Mouse (Mus musculus) liver (tissue): Measurements from ENCODE around the gene Cd5l.
"Not testable (repeated sequence)": the region's sequence is repeated elsewhere in the genome, so short reads cannot be mapped to it uniquely, and the experiment has no call there.

Source experiments
- DNase-seq: peaks from one replicate; pipeline ENCODE4 v3.0.0-alpha.2; 2020; ENCODE audit warnings: mixed read lengths

Gene Cd5l

GRCm38 (mm10) chr3:87357581-87357980 is at the start of gene Cd5l:
Cd5l (plus strand) TSS chr3:87357881.
- no peak for DNase-seq

- no peak for DNase-seq
Observed at GRCm38 (mm10) chr3:87309922-87310321, 47.8 kb upstream of the Cd5l start.

- no peak for DNase-seq
Observed at GRCm38 (mm10) chr3:87322557-87322956, 35.1 kb upstream of the Cd5l start.

- DNase-seq, result no peak
Observed at GRCm38 (mm10) chr3:87323778-87324177, 33.9 kb upstream of the Cd5l start.

GRCm38 (mm10) chr3:87337899-87338298 is 19.8 kb upstream of the Cd5l start:
- no peak for DNase-seq

- DNase-seq, result not testable (repeated sequence)
Observed at GRCm38 (mm10) chr3:87350992-87351391, 6.7 kb upstream of the Cd5l start.

- DNase-seq, result no peak
Observed at GRCm38 (mm10) chr3:87359215-87359614, 1.5 kb downstream of the Cd5l start.

GRCm38 (mm10) chr3:87360466-87360865 is 2.8 kb downstream of the Cd5l start:
- no peak for DNase-seq

GRCm38 (mm10) chr3:87365691-87366090 is 8.0 kb downstream of the Cd5l start:
- no peak for DNase-seq

GRCm38 (mm10) chr3:87367511-87367910 is 9.8 kb downstream of the Cd5l start:
- no peak for DNase-seq

- DNase-seq, result no peak
Observed at GRCm38 (mm10) chr3:87369181-87369580, 11.5 kb downstream of the Cd5l start.

GRCm38 (mm10) chr3:87376195-87377165 is 18.8 kb downstream of the Cd5l start, which contains the start of gene Fcrl1:
Fcrl1 (plus strand) TSS chr3:87376387.
- DNase-seq, result no peak

GRCm38 (mm10) chr3:87377228-87377627 is 19.5 kb downstream of the Cd5l start:
- DNase-seq, result no peak

GRCm38 (mm10) chr3:87377719-87378118 is 20.0 kb downstream of the Cd5l start:
- DNase-seq, result no peak

GRCm38 (mm10) chr3:87379641-87380315 is 22.1 kb downstream of the Cd5l start:
- not testable (repeated sequence) for DNase-seq

GRCm38 (mm10) chr3:87381806-87382712 is 24.4 kb downstream of the Cd5l start:
- no peak for DNase-seq

- DNase-seq, result no peak
Observed at GRCm38 (mm10) chr3:87383308-87383707, 25.6 kb downstream of the Cd5l start.

GRCm38 (mm10) chr3:87385105-87385504 is 27.4 kb downstream of the Cd5l start:
- DNase-seq, result no peak

GRCm38 (mm10) chr3:87390935-87391334 is 33.3 kb downstream of the Cd5l start:
- DNase-seq, result no peak

GRCm38 (mm10) chr3:87398809-87399208 is 41.1 kb downstream of the Cd5l start:
- DNase-seq, result no peak

GRCm38 (mm10) chr3:87399906-87400305 is 42.2 kb downstream of the Cd5l start:
- DNase-seq, result no peak

- DNase-seq, result peak; percentile 18
Observed at GRCm38 (mm10) chr3:87401321-87401720, 43.6 kb downstream of the Cd5l start.

GRCm38 (mm10) chr3:87408171-87408570 is 50.5 kb downstream of the Cd5l start:
- peak; percentile 48 for DNase-seq
